Mouse (Mus musculus) embryonic fibroblast, embryonic 13.5 days (primary cell): ENCODE results near the gene Cox11.

Experiments
- CTCF ChIP-seq: IDR thresholded peaks from 2 replicates; pipeline ENCODE4 v1.5.1; 2011; ENCODE audit warnings: mild to moderate bottlenecking, control low read depth, low read length, moderate library complexity, borderline replicate concordance; ENCODE audit not compliant: insufficient read depth
- POLR2A ChIP-seq: IDR thresholded peaks from 2 replicates; pipeline ENCODE4 v1.6.1; 2011; ENCODE audit warnings: low read depth, mild to moderate bottlenecking, control low read depth, low read length, moderate library complexity

- TF ChIP-seq POLR2A (no peak), CTCF (no peak)
These were observed 56.2 kb downstream of the Cox11 start for GRCm38 (mm10) chr11:90694206-90694605.
